In the genomic region with DNA sequence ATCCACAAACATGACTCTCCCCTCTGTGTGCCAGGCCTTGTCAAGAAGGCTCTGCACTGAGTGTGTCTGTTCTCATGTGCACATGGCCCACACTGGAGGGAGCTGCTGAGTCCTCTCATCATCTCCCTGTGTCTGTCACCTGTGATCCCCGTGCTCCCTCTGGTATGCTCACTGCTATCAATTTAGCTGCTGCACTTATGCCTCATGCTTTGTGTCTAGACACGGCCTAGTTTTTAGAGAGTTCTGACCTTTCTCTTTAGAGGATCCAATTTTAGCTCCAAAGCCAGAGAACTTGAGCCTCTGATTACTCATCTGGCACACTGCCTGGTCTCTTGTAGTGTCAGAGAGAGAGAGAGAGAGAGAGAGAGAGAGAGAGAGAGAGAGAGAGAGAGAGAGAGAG, we compare ENCODE assay signal across 11 mouse cellular contexts. TPM values are rescaled to one million over a fixed set of nuclear protein-coding genes. Genes with fewer than 3 reads are reported as not detected.
DNase-seq lines count a peak whose midpoint lies in the region; ATAC-seq and TF ChIP-seq lines count a peak whose summit lies in the region.
"Had no signal": no experiment of that assay in that cellular context is flagged by ENCODE, and none has a peak within 500 bp of the region (broad histone marks: within the 10 kb centered on the region; RNA-seq: fewer than 3 reads in every experiment).

No protein-coding gene starts in this region.

- ATAC-seq in forebrain, postnatal 0 days = no peak
- ATAC-seq in forebrain, embryonic 11.5 days (replicated peaks; ENCODE audit: low FRiP score) = no peak
- ATAC-seq in heart, embryonic 12.5 days (ENCODE audit: insufficient number of reproducible peaks, low FRiP score) = peak; percentile 74
- no peak for ATAC-seq in midbrain, embryonic 15.5 days (replicated peaks)

- no peaks in the 10 kb centered on the region for H3K4me1 ChIP-seq in forebrain, postnatal 0 days (ENCODE audit: insufficient read depth)
- H3K4me1 ChIP-seq in forebrain, embryonic 11.5 days (replicated peaks; ENCODE audit: control insufficient read depth, insufficient read depth, low read length) = no peaks in the 10 kb centered on the region
- peaks cover 23% of the 10 kb centered on the region for H3K4me1 ChIP-seq in heart, embryonic 12.5 days (replicated peaks)
- no peaks in the 10 kb centered on the region for H3K4me1 ChIP-seq in midbrain, embryonic 15.5 days

- no peaks in the 10 kb centered on the region for H3K36me3 ChIP-seq in forebrain, postnatal 0 days (ENCODE audit: insufficient read depth)
- H3K36me3 ChIP-seq in forebrain, embryonic 11.5 days (ENCODE audit: control insufficient read depth, insufficient read depth, low read length) = no peaks in the 10 kb centered on the region
- H3K36me3 ChIP-seq in heart, embryonic 12.5 days = no peaks in the 10 kb centered on the region
- no peaks in the 10 kb centered on the region for H3K36me3 ChIP-seq in midbrain, embryonic 15.5 days (replicated peaks)

- no peak overlapping the region for H3K4me2 ChIP-seq in forebrain, postnatal 0 days (ENCODE audit: low read depth)
- no peak overlapping the region for H3K4me2 ChIP-seq in forebrain, embryonic 11.5 days (ENCODE audit: low read depth, low read length, severe bottlenecking)
- H3K4me2 ChIP-seq in heart, embryonic 12.5 days = no peak overlapping the region
- H3K4me2 ChIP-seq in midbrain, embryonic 15.5 days = no peak overlapping the region

- H3K9ac ChIP-seq in forebrain, postnatal 0 days = no peak overlapping the region
- H3K9ac ChIP-seq in forebrain, embryonic 11.5 days (ENCODE audit: low read length) = no peak overlapping the region
- no peak overlapping the region for H3K9ac ChIP-seq in heart, embryonic 12.5 days
- H3K9ac ChIP-seq in midbrain, embryonic 15.5 days = no peak overlapping the region

- TF ChIP-seq CTCF in forebrain, postnatal 0 days (IDR thresholded peaks at IDR 0.05; ENCODE audit: low read depth) = peak; percentile 18; the same call in 1 of the 2 replicates

- WGBS in forebrain, postnatal 0 days = 35% methylated on average over 2 of the region's 2 CpGs
- WGBS in forebrain, embryonic 11.5 days = 74% methylated on average over 2 of the region's 2 CpGs
- 12% methylated on average over 2 of the region's 2 CpGs for WGBS in heart, embryonic 12.5 days
- 61% methylated on average over 2 of the region's 2 CpGs for WGBS in midbrain, embryonic 15.5 days

- H3K4me3 ChIP-seq in forebrain, postnatal 0 days (ENCODE audit: low read depth, low read length) = no peak overlapping the region
- H3K4me3 ChIP-seq in forebrain, embryonic 11.5 days (ENCODE audit: low read depth, low read length) = no peak overlapping the region
- no peak overlapping the region for H3K4me3 ChIP-seq in heart, embryonic 12.5 days
- H3K4me3 ChIP-seq in midbrain, embryonic 15.5 days = no peak overlapping the region

- no peak for DNase-seq in forebrain, postnatal 0 days
- no peak for DNase-seq in forebrain, embryonic 11.5 days (ENCODE audit: low spot score)
- DNase-seq in urinary bladder, postnatal 14 days (ENCODE audit: low spot score) = peak; percentile 46
- no peak for DNase-seq in urinary bladder, postnatal 10 days (ENCODE audit: low spot score)
- DNase-seq in spleen, adult 18-20 months = no peak
- no peak for DNase-seq in neural tube, embryonic 10.5 days (ENCODE audit: extremely low spot score, low spot score)
- DNase-seq: cerebellum, adult 11-12 months; left cerebral cortex, postnatal 4 days had no signal

- no peaks in the 10 kb centered on the region for H3K9me3 ChIP-seq in forebrain, postnatal 0 days (ENCODE audit: low read length)
- H3K9me3 ChIP-seq in forebrain, embryonic 11.5 days (ENCODE audit: control insufficient read depth, low read length) = no peaks in the 10 kb centered on the region
- H3K9me3 ChIP-seq in heart, embryonic 12.5 days (replicated peaks) = no peaks in the 10 kb centered on the region; the same call in 1 of the 2 replicates
- no peaks in the 10 kb centered on the region for H3K9me3 ChIP-seq in midbrain, embryonic 15.5 days

- H3K27me3 ChIP-seq in forebrain, postnatal 0 days (ENCODE audit: insufficient read depth, low read length) = no peaks in the 10 kb centered on the region
- H3K27me3 ChIP-seq in forebrain, embryonic 11.5 days (ENCODE audit: control insufficient read depth, insufficient read depth, low read length) = no peaks in the 10 kb centered on the region
- H3K27me3 ChIP-seq in heart, embryonic 12.5 days (replicated peaks) = no peaks in the 10 kb centered on the region
- H3K27me3 ChIP-seq in midbrain, embryonic 15.5 days (replicated peaks) = no peaks in the 10 kb centered on the region
- H3K27me3 ChIP-seq: CH12.LX had no signal

- no peak overlapping the region for H3K27ac ChIP-seq in forebrain, postnatal 0 days (ENCODE audit: low read depth, low read length)
- H3K27ac ChIP-seq in forebrain, embryonic 11.5 days (ENCODE audit: low read depth, low read length) = no peak overlapping the region
- peak overlapping the region; percentile 74 for H3K27ac ChIP-seq in heart, embryonic 12.5 days (ENCODE audit: poor library complexity, severe bottlenecking)
- no peak overlapping the region for H3K27ac ChIP-seq in midbrain, embryonic 15.5 days

RNA-seq across cellular contexts. Expression of a gene that starts 42.0 kb away (rescaled TPM):
- 0.19 and 0.54 TPM in 2 replicates for total RNA-seq in forebrain, postnatal 0 days (2014; rRNA removed)
- 0.28 and 0.50 TPM in 2 replicates for polyA plus RNA-seq in forebrain, postnatal 0 days (2015; fragmentation: Nextera tagmentation; extraction: Ambion mirVana)
- 0.19 and 0.32 TPM in 2 replicates for polyA plus RNA-seq in forebrain, embryonic 11.5 days (2014; fragmentation: Nextera tagmentation; extraction: Ambion mirVana)
- polyA plus RNA-seq in heart, embryonic 12.5 days (2016; fragmentation: Nextera tagmentation; extraction: Ambion mirVana) = 0.45 and 0.46 TPM in 2 replicates
- 0.18 and 0.49 TPM in 2 replicates for polyA plus RNA-seq in midbrain, embryonic 15.5 days (2015; fragmentation: Nextera tagmentation; extraction: Ambion mirVana)
